Mouse (Mus musculus) spleen, postnatal 14 days (tissue): Measurements from ENCODE around the gene Rnf20.
"Not testable (repeated sequence)": the region's sequence is repeated elsewhere in the genome, so short reads cannot be mapped to it uniquely, and the experiment has no call there.

Experiments
- DNase-seq, 2 experiments: peaks; one replicate each; pipeline ENCODE4 v3.0.0; 2021 to 2022; ENCODE audit warnings: low spot score in 2 of 2

The Rnf20 gene

GRCm38 (mm10) chr4:49631319-49632138, at the start of gene Rnf20:
Rnf20 (plus strand) TSS chr4:49632006.
- DNase-seq: peak; percentile 87 to 93

- no peak for DNase-seq
These were observed 47.6 kb upstream of the Rnf20 start for GRCm38 (mm10) chr4:49583965-49584831.

GRCm38 (mm10) chr4:49585524-49586101, 46.2 kb upstream of the Rnf20 start:
- DNase-seq: no peak

DNA sequence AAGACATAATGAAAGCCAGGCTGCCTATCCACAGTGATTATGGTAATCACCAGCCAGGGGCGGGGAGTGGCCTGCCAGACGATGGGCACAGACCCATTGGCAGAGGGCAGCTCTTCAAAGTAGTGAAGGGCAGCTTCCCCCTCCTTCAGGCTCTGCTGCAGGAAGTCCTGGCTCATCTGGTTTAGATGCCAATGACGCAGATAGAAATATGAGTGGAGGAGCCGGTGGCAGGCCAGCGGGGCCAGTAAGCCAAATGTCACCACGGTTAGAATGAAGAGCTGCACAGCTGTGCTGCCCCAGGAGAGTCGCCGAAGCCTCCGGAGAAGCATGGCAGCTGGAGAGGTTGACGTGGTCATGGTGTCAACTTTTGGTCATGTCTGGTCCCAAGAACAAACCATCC, 45.0 kb upstream of the Rnf20 start:
- no peak for DNase-seq

GRCm38 (mm10) chr4:49590152-49590551, 41.7 kb upstream of the Rnf20 start:
- DNase-seq: no peak

DNA sequence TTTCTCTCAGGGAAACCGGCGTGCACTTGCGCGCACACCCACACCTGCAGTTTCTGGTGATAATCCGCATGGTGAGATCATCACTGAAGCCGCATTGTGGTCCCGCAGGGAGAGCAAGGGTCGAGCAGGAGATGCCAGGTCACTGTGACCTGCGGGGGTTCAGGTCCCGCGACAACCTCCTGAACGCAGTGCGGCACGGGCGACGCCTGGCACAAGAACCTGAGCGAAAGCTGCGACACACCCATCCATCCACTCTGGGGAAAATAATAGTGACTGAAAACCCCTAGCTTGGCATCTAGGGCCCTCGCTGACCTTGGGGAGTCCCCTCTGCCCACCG, 35.0 kb upstream of the Rnf20 start:
- DNase-seq: no peak

GRCm38 (mm10) chr4:49597183-49598100, 34.4 kb upstream of the Rnf20 start, which contains the start of gene Tmem246:
Tmem246 (minus strand) TSS chr4:49597876.
- peak; percentile 14 to 31 for DNase-seq

GRCm38 (mm10) chr4:49603161-49603560, 28.6 kb upstream of the Rnf20 start:
- no peak for DNase-seq

- DNase-seq: no peak
These were observed 27.7 kb upstream of the Rnf20 start for GRCm38 (mm10) chr4:49604016-49604546.

- no peak for DNase-seq
These were observed 27.2 kb upstream of the Rnf20 start for GRCm38 (mm10) chr4:49604616-49605015.

GRCm38 (mm10) chr4:49605459-49605858, 26.3 kb upstream of the Rnf20 start:
- DNase-seq: no peak

GRCm38 (mm10) chr4:49616924-49617323, 14.9 kb upstream of the Rnf20 start:
- no peak for DNase-seq

GRCm38 (mm10) chr4:49619861-49620260, 11.9 kb upstream of the Rnf20 start:
- DNase-seq: not testable (repeated sequence)

- DNase-seq: no peak
These were observed 9.5 kb upstream of the Rnf20 start for GRCm38 (mm10) chr4:49622272-49622671.

DNA sequence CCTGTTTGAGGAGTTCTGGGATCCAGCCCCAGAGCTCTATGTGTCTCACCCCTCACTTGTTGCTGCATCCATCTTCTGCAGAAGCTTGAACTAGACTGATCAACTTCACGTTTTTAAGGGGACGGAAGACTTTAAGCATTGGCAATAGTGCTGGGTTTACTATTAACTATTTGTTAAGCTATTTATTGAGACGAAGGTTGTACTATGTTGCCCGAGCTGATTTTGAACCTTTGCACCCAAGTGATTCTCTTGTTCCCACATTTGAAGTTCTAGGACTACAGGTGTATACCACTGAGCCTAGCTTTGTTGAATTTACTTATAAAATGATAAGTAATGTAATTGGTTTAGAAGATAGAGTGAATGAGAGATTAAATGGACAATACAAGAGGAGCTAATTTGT, 7.9 kb upstream of the Rnf20 start:
- DNase-seq: no peak

- not testable (repeated sequence) for DNase-seq
These were observed 6.8 kb upstream of the Rnf20 start for GRCm38 (mm10) chr4:49624969-49625368.

DNA sequence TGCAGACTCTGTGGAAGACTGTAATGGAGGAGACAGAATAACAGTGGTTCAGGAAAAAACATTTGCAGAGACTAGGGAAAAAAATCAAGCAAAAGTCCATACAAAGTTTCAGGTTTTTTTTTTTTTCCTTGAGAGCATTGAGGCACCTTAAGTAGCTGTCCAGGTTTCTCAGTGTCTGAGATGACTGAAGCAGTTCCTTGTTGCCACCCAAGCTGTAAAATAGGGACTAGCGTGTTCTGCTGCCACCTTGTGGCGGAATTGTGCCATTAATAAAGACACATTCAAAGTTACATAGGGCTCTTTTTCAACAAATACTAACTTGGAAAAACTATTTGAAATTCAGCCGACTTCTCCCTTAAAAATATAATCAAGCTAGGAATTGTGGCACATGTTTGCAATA, 4.8 kb upstream of the Rnf20 start:
- DNase-seq: peak; percentile 33 to 63

- DNase-seq: no peak
These were observed 2.9 kb upstream of the Rnf20 start for GRCm38 (mm10) chr4:49628941-49629340.

GRCm38 (mm10) chr4:49632139-49632481, 304 bp downstream of the Rnf20 start:
- DNase-seq: no peak

GRCm38 (mm10) chr4:49637821-49638220, 6.0 kb downstream of the Rnf20 start:
- DNase-seq: no peak

GRCm38 (mm10) chr4:49639913-49640312, 8.1 kb downstream of the Rnf20 start:
- DNase-seq: no peak
